Mouse (Mus musculus): ENCODE results near the gene Klhdc7b. TPM values are rescaled to one million over a fixed set of nuclear protein-coding genes. Genes with fewer than 3 reads are reported as not detected.

Gene Klhdc7b
- polyA plus RNA-seq, 1 experiment from 2014 or later: not detected

- 97% methylated on average over 12 of the region's 12 CpGs for WGBS
- no peaks in the 10 kb centered on the region for H3K27me3 ChIP-seq (replicated peaks; ENCODE audit: control insufficient read depth, insufficient read depth, low read length)
- DNase-seq (ENCODE audit: low spot score) (no peak), ATAC-seq (no peak)
- H3K4me2 ChIP-seq (ENCODE audit: low read length): no peak overlapping the region
- H3K36me3 ChIP-seq (ENCODE audit: control insufficient read depth, insufficient read depth, low read length): peaks cover 46% of the 10 kb centered on the region
- no peak overlapping the region for H3K27ac ChIP-seq (ENCODE audit: low read depth, low read length)
- no peak overlapping the region for H3K4me3 ChIP-seq (ENCODE audit: low read depth, low read length)
- no peak overlapping the region for H3K9ac ChIP-seq (ENCODE audit: low read length)
- peaks cover 14% of the 10 kb centered on the region for H3K4me1 ChIP-seq (ENCODE audit: control insufficient read depth, insufficient read depth, low read length)
- H3K9me3 ChIP-seq (replicated peaks; ENCODE audit: control insufficient read depth, low read length): no peaks in the 10 kb centered on the region
Measured at GRCm38 (mm10) chr15:89352795-89353194, 31.9 kb upstream of the Klhdc7b start.

GRCm38 (mm10) chr15:89353837-89354236 lies 30.9 kb upstream of the Klhdc7b start:
- no peak overlapping the region for H3K4me2 ChIP-seq (ENCODE audit: low read length)
- DNase-seq (ENCODE audit: low spot score): no peak
- no peaks in the 10 kb centered on the region for H3K9me3 ChIP-seq (replicated peaks; ENCODE audit: control insufficient read depth, low read length)
- 96% methylated on average over 16 of the region's 16 CpGs for WGBS
- no peak overlapping the region; the same call in 1 of the 2 replicates for H3K9ac ChIP-seq (ENCODE audit: low read length)
- no peak overlapping the region for H3K4me3 ChIP-seq (ENCODE audit: low read depth, low read length)
- no peaks in the 10 kb centered on the region for H3K27me3 ChIP-seq (replicated peaks; ENCODE audit: control insufficient read depth, insufficient read depth, low read length)
- H3K4me1 ChIP-seq (ENCODE audit: control insufficient read depth, insufficient read depth, low read length): peaks cover 14% of the 10 kb centered on the region
- ATAC-seq: no peak
- H3K27ac ChIP-seq (ENCODE audit: low read depth, low read length): no peak overlapping the region
- H3K36me3 ChIP-seq (ENCODE audit: control insufficient read depth, insufficient read depth, low read length): peaks cover 49% of the 10 kb centered on the region

DNA sequence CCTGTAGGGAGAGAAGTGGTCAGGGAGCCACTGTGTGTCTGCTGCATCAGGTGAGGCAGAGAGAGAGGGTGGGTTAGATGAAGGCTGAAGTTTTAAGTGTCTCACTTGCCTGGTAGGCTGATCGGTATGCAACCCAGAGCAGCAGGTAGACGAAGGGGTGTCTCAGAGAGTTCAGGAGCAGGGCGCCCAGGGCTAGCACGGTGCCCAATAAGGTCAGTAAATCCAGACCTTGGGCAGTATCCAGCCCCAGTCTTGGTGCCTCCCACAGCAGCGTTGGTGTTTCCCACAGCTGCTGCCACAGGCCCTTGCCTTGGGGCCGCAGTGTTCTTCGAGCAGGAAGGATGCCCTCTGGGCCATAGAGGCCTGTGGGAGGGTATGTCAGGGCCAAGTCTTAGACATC lies 30.3 kb upstream of the Klhdc7b start:
- Histone ChIP-seq H3K4me1 (ENCODE audit: control insufficient read depth, insufficient read depth, low read length) (peaks cover 14% of the 10 kb centered on the region), H3K4me2 (ENCODE audit: low read length) (peak overlapping the region; percentile 73), H3K9ac (ENCODE audit: low read length) (peak overlapping the region; percentile 83), H3K9me3 (replicated peaks; ENCODE audit: control insufficient read depth, low read length) (no peaks in the 10 kb centered on the region), H3K27ac (ENCODE audit: low read depth, low read length) (no peak overlapping the region), H3K27me3 (replicated peaks; ENCODE audit: control insufficient read depth, insufficient read depth, low read length) (no peaks in the 10 kb centered on the region), H3K36me3 (ENCODE audit: control insufficient read depth, insufficient read depth, low read length) (peaks cover 48% of the 10 kb centered on the region), H3K4me3 (ENCODE audit: low read depth, low read length) (peak overlapping the region; percentile 83)
- ATAC-seq (no peak), DNase-seq (ENCODE audit: low spot score) (no peak)
- 80% methylated on average over 7 of the region's 7 CpGs for WGBS

DNA sequence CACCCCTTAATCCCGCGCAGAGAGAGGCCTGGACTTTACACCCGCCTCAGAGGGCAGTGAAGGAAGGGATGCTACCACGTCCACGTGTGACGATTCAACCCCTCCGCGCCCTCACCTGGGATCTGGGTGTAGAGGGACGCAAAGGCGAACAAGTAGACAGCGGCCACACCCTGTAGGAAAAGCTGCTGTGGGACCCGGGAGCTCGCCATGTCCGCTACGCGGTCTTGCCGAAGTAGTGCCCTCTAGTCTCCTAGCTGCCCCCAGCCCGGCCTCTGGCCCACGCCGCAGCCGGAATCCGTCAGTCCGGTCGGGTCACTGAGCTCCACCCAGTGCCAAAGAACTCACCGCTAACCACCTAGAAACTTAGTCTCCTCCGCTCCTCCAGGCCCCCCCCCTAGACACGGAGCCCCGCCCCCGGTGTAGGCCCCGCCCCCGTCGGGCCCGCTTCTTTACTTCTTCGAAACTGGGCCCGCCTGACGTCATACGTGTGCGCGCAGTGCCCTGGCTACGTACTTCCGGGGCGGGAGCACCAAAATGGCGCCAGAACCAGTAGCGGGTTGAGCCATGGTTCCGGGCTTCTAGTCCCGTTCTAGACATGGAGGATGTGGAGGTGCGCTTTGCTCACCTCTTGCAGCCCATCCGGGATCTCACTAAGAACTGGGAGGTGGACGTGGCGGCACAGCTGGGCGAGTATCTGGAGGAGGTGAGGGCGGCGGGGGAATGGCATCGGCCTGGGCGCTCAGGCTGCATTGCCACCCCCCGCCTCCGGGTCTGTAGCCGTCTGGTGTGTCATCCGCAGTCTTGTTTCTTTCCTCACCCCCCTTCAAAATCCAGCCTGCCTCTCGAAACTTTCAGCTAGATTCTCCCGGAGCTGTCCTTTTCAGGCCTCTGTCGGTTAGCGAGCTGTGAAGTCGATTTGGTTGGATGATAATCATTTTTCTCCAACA lies 29.2 kb upstream of the Klhdc7b start, which contains the start of the genes Lmf2 and Ncaph2:
Gene Lmf2 (minus strand): TSS at position 419 of the 947 bp plus-strand sequence.
Gene Ncaph2 (plus strand): TSS at position 479 of the 947 bp plus-strand sequence.
- Histone ChIP-seq H3K27ac (ENCODE audit: low read depth, low read length) (peak within 1 kb of the TSS; percentile 46), H3K4me3 (ENCODE audit: low read depth, low read length) (peak within 1 kb of the TSS; percentile 83), H3K9ac (ENCODE audit: low read length) (peak within 1 kb of the TSS; percentile 83), H3K4me1 (ENCODE audit: control insufficient read depth, insufficient read depth, low read length) (peaks cover 14% of the 10 kb centered on the region), H3K4me2 (ENCODE audit: low read length) (peak within 1 kb of the TSS; percentile 78), H3K27me3 (replicated peaks; ENCODE audit: control insufficient read depth, insufficient read depth, low read length) (no peaks in the 10 kb centered on the region), H3K9me3 (replicated peaks; ENCODE audit: control insufficient read depth, low read length) (no peaks in the 10 kb centered on the region), H3K36me3 (ENCODE audit: control insufficient read depth, insufficient read depth, low read length) (peaks cover 41% of the 10 kb centered on the region)
- WGBS: under 1% methylated on average over 63 of the region's 64 CpGs
- peak; percentile 98 for DNase-seq (ENCODE audit: low spot score)
- peak; percentile 93 for ATAC-seq

DNA sequence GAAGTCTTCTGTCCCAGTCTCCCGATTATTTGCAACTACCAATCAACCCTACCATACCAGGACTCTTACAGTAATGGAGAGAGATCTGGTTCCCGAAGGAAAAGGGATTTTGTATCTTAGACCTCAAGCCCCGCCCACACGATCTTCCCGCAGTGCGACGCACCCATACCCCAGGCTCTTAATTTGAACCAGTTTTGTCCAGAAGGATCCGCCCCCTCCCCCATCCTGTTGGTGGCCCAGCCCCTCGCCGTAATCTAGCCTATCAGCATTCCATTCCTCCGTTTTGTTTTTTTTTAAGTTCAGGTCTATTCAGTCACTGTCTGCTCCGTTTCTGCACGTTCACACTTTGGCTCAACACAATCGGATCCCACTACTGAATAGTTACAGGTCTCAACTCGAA lies 28.3 kb upstream of the Klhdc7b start:
- Histone ChIP-seq H3K27me3 (replicated peaks; ENCODE audit: control insufficient read depth, insufficient read depth, low read length) (no peaks in the 10 kb centered on the region), H3K9me3 (replicated peaks; ENCODE audit: control insufficient read depth, low read length) (no peaks in the 10 kb centered on the region), H3K4me2 (ENCODE audit: low read length) (peak overlapping the region; percentile 78), H3K36me3 (ENCODE audit: control insufficient read depth, insufficient read depth, low read length) (peaks cover 41% of the 10 kb centered on the region), H3K4me3 (ENCODE audit: low read depth, low read length) (peak overlapping the region; percentile 83), H3K4me1 (ENCODE audit: control insufficient read depth, insufficient read depth, low read length) (peaks cover 14% of the 10 kb centered on the region), H3K9ac (ENCODE audit: low read length) (peak overlapping the region; percentile 83), H3K27ac (ENCODE audit: low read depth, low read length) (peak overlapping the region; percentile 46)
- DNase-seq (ENCODE audit: low spot score): peak; percentile 93
- 0% methylated on average over 15 of the region's 15 CpGs for WGBS
- ATAC-seq: peak; percentile 60

DNA sequence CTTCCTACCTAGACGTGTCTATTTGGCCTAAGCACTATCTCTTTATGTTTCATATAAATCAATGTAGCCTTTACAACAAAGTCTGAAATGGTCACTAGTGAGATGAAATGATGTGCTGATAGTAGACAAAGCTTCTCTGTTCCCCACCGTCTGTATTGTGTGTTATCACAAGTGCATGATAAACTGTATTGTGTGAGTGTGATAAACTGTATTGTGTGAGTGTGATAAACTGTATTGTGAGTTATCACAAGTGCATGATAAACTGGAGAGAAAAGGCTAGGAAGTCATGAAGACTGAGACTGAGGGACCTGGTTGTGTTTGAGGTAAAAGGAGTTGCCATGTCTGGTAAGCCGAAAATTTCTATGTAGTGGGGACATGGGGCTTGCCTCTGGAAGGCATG lies 25.9 kb upstream of the Klhdc7b start:
- Histone ChIP-seq H3K36me3 (ENCODE audit: control insufficient read depth, insufficient read depth, low read length) (peaks cover 41% of the 10 kb centered on the region), H3K4me1 (ENCODE audit: control insufficient read depth, insufficient read depth, low read length) (peaks cover 14% of the 10 kb centered on the region), H3K27me3 (replicated peaks; ENCODE audit: control insufficient read depth, insufficient read depth, low read length) (no peaks in the 10 kb centered on the region), H3K9ac (ENCODE audit: low read length) (no peak overlapping the region), H3K9me3 (replicated peaks; ENCODE audit: control insufficient read depth, low read length) (no peaks in the 10 kb centered on the region), H3K4me3 (ENCODE audit: low read depth, low read length) (no peak overlapping the region), H3K4me2 (ENCODE audit: low read length) (no peak overlapping the region), H3K27ac (ENCODE audit: low read depth, low read length) (no peak overlapping the region)
- DNase-seq (ENCODE audit: low spot score): no peak
- 88% methylated on average over 3 of the region's 3 CpGs for WGBS
- ATAC-seq: no peak

- Histone ChIP-seq H3K36me3 (ENCODE audit: control insufficient read depth, insufficient read depth, low read length) (peaks cover 81% of the 10 kb centered on the region), H3K27ac (ENCODE audit: low read depth, low read length) (no peak overlapping the region), H3K27me3 (replicated peaks; ENCODE audit: control insufficient read depth, insufficient read depth, low read length) (no peaks in the 10 kb centered on the region), H3K4me1 (ENCODE audit: control insufficient read depth, insufficient read depth, low read length) (no peaks in the 10 kb centered on the region), H3K9ac (ENCODE audit: low read length) (no peak overlapping the region), H3K9me3 (replicated peaks; ENCODE audit: control insufficient read depth, low read length) (no peaks in the 10 kb centered on the region), H3K4me2 (ENCODE audit: low read length) (no peak overlapping the region), H3K4me3 (ENCODE audit: low read depth, low read length) (no peak overlapping the region)
- no peak for ATAC-seq
- DNase-seq (ENCODE audit: low spot score): no peak
- whole genome bisulfite sequencing: 92% methylated on average over 7 of the region's 7 CpGs
Measured at GRCm38 (mm10) chr15:89363051-89363450, 21.7 kb upstream of the Klhdc7b start.

GRCm38 (mm10) chr15:89365141-89365551 lies 19.6 kb upstream of the Klhdc7b start:
- Histone ChIP-seq H3K9ac (ENCODE audit: low read length) (no peak overlapping the region), H3K27me3 (replicated peaks; ENCODE audit: control insufficient read depth, insufficient read depth, low read length) (no peaks in the 10 kb centered on the region), H3K4me1 (ENCODE audit: control insufficient read depth, insufficient read depth, low read length) (no peaks in the 10 kb centered on the region), H3K4me3 (ENCODE audit: low read depth, low read length) (no peak overlapping the region), H3K36me3 (ENCODE audit: control insufficient read depth, insufficient read depth, low read length) (peaks cover 99% of the 10 kb centered on the region), H3K27ac (ENCODE audit: low read depth, low read length) (no peak overlapping the region), H3K4me2 (ENCODE audit: low read length) (no peak overlapping the region), H3K9me3 (replicated peaks; ENCODE audit: control insufficient read depth, low read length) (no peaks in the 10 kb centered on the region)
- DNase-seq (ENCODE audit: low spot score) (no peak), ATAC-seq (no peak)
- 89% methylated on average over 4 of the region's 4 CpGs for WGBS

GRCm38 (mm10) chr15:89372068-89372467 lies 12.6 kb upstream of the Klhdc7b start:
- Histone ChIP-seq H3K4me1 (ENCODE audit: control insufficient read depth, insufficient read depth, low read length) (peaks cover 2% of the 10 kb centered on the region; the same call in 1 of the 2 replicates), H3K27me3 (replicated peaks; ENCODE audit: control insufficient read depth, insufficient read depth, low read length) (peaks cover 11% of the 10 kb centered on the region), H3K4me3 (ENCODE audit: low read depth, low read length) (no peak overlapping the region), H3K9me3 (replicated peaks; ENCODE audit: control insufficient read depth, low read length) (no peaks in the 10 kb centered on the region), H3K36me3 (ENCODE audit: control insufficient read depth, insufficient read depth, low read length) (peaks cover 59% of the 10 kb centered on the region), H3K4me2 (ENCODE audit: low read length) (no peak overlapping the region), H3K9ac (ENCODE audit: low read length) (no peak overlapping the region), H3K27ac (ENCODE audit: low read depth, low read length) (no peak overlapping the region)
- ATAC-seq (no peak), DNase-seq (ENCODE audit: low spot score) (no peak)
- WGBS: 85% methylated on average over 13 of the region's 13 CpGs

All from forebrain, embryonic 14.5 days (tissue).